Mouse (Mus musculus): ENCODE results near the gene Casd1.

DNA sequence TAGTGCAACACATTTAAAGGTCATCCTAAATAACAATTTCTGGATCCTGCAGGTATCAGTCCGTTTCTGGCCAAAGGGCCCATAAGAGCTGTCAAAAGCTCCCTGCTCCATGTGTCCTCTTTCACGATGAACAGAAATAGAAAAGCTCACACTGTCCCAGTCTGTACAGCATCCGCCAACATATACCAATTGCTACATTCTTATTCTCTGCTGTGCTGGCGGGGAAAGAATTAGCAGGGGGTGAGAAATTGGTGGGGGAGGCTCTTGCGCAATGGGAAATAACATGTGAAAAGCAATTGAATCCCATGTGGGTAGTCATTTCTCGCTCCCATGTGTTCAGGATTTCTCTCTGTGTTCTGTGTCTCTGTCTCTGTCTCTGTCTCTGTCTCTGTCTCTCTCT, 22.3 kb upstream of the Casd1 start:
- no peak for TF ChIP-seq POLR2A (IDR thresholded peaks at IDR 0.05; ENCODE audit: low read depth, low read length)
- TF ChIP-seq CTCF (IDR thresholded peaks at IDR 0.05; ENCODE audit: extremely low read depth, insufficient read depth, insufficient read length, insufficient replicate concordance): no peak
